Mouse (Mus musculus) spleen, postnatal 10 days (tissue): ENCODE measurements at regions not wholly inside any gene's neighbourhood (a gene's known extent, or its start where the extent isn't known, plus 50 kb on each side); places are given as distances from the start of the nearest gene placed in this dataset.
A peak's percentile ranks its signal among the peaks of the same experiment; 100 is the strongest.

Source experiments
- DNase-seq, 2 experiments: peaks; one replicate each; pipeline ENCODE4 v3.0.0; 2021 to 2022; ENCODE audit warnings: low spot score in 2 of 2

- DNase-seq = peak in 1 of 2 experiments; percentile 19
These were observed 83.9 kb upstream of the Sgip1 start for GRCm38 (mm10) chr4:102657244-102657643.

- no peak for DNase-seq
These were observed 82.5 kb upstream of the Sgip1 start for GRCm38 (mm10) chr4:102658578-102658977.

GRCm38 (mm10) chr4:102663617-102664016 lies 77.5 kb upstream of the Sgip1 start:
- no peak for DNase-seq

- DNase-seq = no peak
These were observed 58.9 kb upstream of the Sgip1 start for GRCm38 (mm10) chr4:102682190-102682589.

- no peak for DNase-seq
These were observed 56.1 kb upstream of the Sgip1 start for GRCm38 (mm10) chr4:102685045-102685444.

GRCm38 (mm10) chr4:102688378-102688777 lies 52.7 kb upstream of the Sgip1 start:
- no peak for DNase-seq
